Mouse (Mus musculus) lung, embryonic 14.5 days (tissue): ENCODE measurements around the gene Rpl29. TPM values are rescaled to one million over a fixed set of nuclear protein-coding genes. Genes with fewer than 3 reads are reported as not detected.

ENCODE experiments used
- ATAC-seq: fragments of 200-750 bp; cut with Nextera tagmentation; 2 replicates; pipeline ENCODE4 v1.8.0; 2017; ENCODE audit warnings: mild to moderate bottlenecking, moderate TSS enrichment, moderate library complexity; ENCODE audit not compliant: insufficient read depth
- DNase-seq: peaks from one replicate; pipeline ENCODE4 v3.0.0-alpha.2; 2015
- H3K27ac ChIP-seq: fragments of 300-500 bp; sonication (generic); 2 replicates; pipeline ENCODE4 v1.5.1; 2014; ENCODE audit warnings: low read depth, mild to moderate bottlenecking, moderate library complexity
- H3K27me3 ChIP-seq: fragments of 300-500 bp; sonication (generic); 2 replicates; pipeline ENCODE4 v1.6.1; 2014; ENCODE audit warnings: low read length, control low read depth; ENCODE audit not compliant: insufficient read depth
- H3K36me3 ChIP-seq: fragments of 300-500 bp; sonication (generic); 2 replicates; pipeline ENCODE4 v1.6.1; 2014; ENCODE audit warnings: control low read depth; ENCODE audit not compliant: insufficient read depth
- H3K4me1 ChIP-seq: fragments of 300-500 bp; sonication (generic); 2 replicates; pipeline ENCODE4 v1.6.1; 2014; ENCODE audit warnings: antibody characterized with exemption, control low read depth; ENCODE audit not compliant: insufficient read depth
- H3K4me2 ChIP-seq: fragments of 300-500 bp; sonication (generic); 2 replicates; pipeline ENCODE4 v1.6.1; 2014; ENCODE audit warnings: mild to moderate bottlenecking
- H3K4me3 ChIP-seq: fragments of 300-500 bp; sonication (generic); 2 replicates; pipeline ENCODE4 v1.5.1; 2014; ENCODE audit warnings: low read depth, low read length
- H3K9ac ChIP-seq: fragments of 300-500 bp; sonication (generic); 2 replicates; pipeline ENCODE4 v1.6.1; 2014
- H3K9me3 ChIP-seq: fragments of 300-500 bp; sonication (generic); 2 replicates; pipeline ENCODE4 v1.6.1; 2016; ENCODE audit warnings: low read depth, low read length, control low read depth
- CTCF ChIP-seq: IDR thresholded peaks from 2 replicates; pipeline ENCODE4 v1.5.1; 2016; ENCODE audit warnings: antibody characterized with exemption, low read depth
- WGBS: fragments of 180-500 bp; shearing (Covaris S2); extraction: QIAGEN DNeasy Blood & Tissue Kit; methylation state at CpG from one replicate; pipeline ENCODE4 v1.1.7; 2014; 5-methylcytosine and 5-hydroxymethylcytosine counted together
- polyA plus RNA-seq: library from polyadenylated mRNA; unstranded; fragments of >200 nt; fragmentation: Nextera tagmentation; extraction: Ambion mirVana; gene quantifications from 2 replicates; pipeline ENCODE4 v1.2.1, GENCODE M21; 2014

The Rpl29 gene
- polyA plus RNA-seq, 1 experiment from 2014 or later, result 1,268 TPM

DNA sequence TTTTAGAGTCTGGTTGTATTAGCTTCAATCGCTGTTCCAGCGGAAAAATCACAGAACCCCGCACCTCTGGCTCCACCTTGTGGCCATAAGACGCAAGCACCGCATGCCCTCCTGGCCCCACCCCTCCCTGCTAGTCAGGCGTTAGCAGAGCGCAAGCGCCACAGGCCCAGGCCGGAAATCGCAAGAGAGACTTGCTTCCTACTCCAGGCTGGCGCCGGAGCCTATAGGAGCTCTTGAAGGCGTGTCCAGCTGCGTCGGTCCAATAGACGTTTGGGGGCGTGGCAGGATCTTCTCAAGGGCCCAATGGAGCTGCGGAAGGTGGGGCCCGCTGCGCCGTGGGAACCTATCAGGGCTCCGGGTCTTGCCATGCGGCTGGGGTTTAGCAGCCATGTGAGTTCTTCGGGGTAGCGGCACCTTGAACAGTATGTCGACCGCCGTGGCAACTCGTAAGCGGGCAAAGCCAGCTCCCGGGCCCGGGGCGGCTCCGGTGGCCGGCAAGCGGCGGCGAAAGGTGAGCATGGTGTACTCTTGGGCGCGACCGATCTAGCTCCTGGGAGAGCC lies 47.8 kb downstream of the Rpl29 start, which contains the start of gene Parp3:
TSS of gene Parp3 (minus strand) at position 26 of the 561 bp plus-strand sequence.
- H3K9ac ChIP-seq, result peak within 1 kb of the TSS; percentile 63
- TF ChIP-seq CTCF, result peak; percentile 98
- under 1% methylated on average over 41 of the region's 41 CpGs for WGBS
- H3K4me3 ChIP-seq, result peak within 1 kb of the TSS; percentile 60
- H3K4me2 ChIP-seq, result peak within 1 kb of the TSS; percentile 91
- H3K27me3 ChIP-seq, result no peaks in the 10 kb centered on the region
- DNase-seq (peak; percentile 100), ATAC-seq (peak; percentile 97)
- H3K27ac ChIP-seq, result peak within 1 kb of the TSS; percentile 71; the same call in 1 of the 2 replicates
- no peaks in the 10 kb centered on the region for H3K9me3 ChIP-seq
- H3K36me3 ChIP-seq, result peaks cover 14% of the 10 kb centered on the region
- H3K4me1 ChIP-seq, result peaks cover 15% of the 10 kb centered on the region

DNA sequence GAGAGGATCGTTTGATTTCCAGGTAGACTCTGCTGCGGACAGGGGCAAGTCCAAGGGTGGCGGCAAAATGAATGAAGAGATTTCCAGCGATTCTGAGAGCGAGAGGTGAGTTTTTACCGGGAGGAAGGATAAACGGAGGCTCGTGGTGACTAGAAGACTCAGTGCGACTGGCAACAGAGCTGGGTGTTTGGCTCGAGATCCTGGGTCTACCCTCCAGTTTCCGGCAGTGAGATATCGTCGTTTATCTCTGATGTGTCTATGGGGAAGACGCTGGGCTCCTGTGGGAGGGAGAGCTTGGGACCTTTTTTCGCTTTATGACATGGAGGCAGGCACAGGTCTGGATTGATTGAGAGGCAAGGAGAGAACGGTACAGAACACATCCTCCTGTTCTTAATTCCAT lies 48.4 kb downstream of the Rpl29 start:
- Histone ChIP-seq H3K4me3 (peak overlapping the region; percentile 60), H3K27me3 (no peaks in the 10 kb centered on the region), H3K36me3 (peaks cover 17% of the 10 kb centered on the region), H3K9me3 (no peaks in the 10 kb centered on the region), H3K4me2 (peak overlapping the region; percentile 91), H3K4me1 (peaks cover 15% of the 10 kb centered on the region), H3K9ac (peak overlapping the region; percentile 63), H3K27ac (no peak overlapping the region)
- TF ChIP-seq CTCF, result no peak
- ATAC-seq, result no peak
- DNase-seq, result no peak
- WGBS, result 2% methylated on average over 16 of the region's 16 CpGs

DNA sequence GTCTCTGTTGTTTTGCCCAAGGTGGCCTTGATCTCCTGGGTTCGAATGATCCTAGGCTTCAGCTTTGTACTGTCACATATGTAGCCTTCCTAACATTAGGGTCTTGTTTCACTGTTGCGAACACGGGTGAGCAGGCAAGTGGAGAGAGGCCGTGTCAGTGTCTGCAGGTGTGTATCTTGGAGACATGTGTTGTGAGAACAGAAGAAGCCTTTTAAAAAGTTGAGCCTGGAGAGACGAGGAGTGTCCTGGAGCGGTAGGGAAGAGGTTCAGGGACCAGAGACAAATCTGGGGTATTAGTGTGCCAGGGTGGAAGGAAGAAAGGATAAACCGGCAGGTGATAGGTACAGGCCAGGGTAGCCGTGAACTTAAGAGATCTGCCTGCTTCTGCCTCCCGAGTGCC lies 48.8 kb downstream of the Rpl29 start:
- no peak for DNase-seq
- H3K9ac ChIP-seq, result peak overlapping the region; percentile 63; the same call in 1 of the 2 replicates
- H3K27me3 ChIP-seq, result no peaks in the 10 kb centered on the region
- H3K9me3 ChIP-seq, result no peaks in the 10 kb centered on the region
- ATAC-seq, result no peak
- H3K4me1 ChIP-seq, result peaks cover 15% of the 10 kb centered on the region
- peak overlapping the region; percentile 60 for H3K4me3 ChIP-seq
- peaks cover 21% of the 10 kb centered on the region for H3K36me3 ChIP-seq
- TF ChIP-seq CTCF, result no peak
- peak overlapping the region; percentile 91 for H3K4me2 ChIP-seq
- WGBS, result 76% methylated on average over 9 of the region's 9 CpGs
- no peak overlapping the region for H3K27ac ChIP-seq

DNA sequence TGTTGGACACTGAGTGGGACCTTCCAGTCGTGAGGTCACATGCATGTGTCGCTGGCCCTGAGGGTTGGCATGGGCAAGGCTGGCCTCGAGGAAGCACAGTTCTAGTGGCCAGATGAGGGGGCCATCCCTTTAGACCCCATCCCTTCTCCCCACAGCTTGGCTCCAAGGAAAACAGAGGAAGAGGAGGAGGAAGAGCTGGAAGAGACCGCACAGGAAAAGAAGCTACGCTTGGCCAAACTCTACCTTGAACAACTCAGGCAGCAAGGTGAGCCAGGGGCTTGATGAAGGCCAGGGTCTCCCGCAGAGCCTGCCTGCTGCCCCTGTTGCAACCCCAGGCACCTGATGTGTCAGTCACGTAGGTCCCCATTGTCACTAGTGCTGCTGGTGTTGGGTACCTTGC lies 51.3 kb downstream of the Rpl29 start:
- Histone ChIP-seq H3K9me3 (no peaks in the 10 kb centered on the region), H3K4me2 (no peak overlapping the region), H3K27me3 (no peaks in the 10 kb centered on the region), H3K4me3 (no peak overlapping the region), H3K36me3 (peaks cover 46% of the 10 kb centered on the region), H3K9ac (no peak overlapping the region), H3K27ac (no peak overlapping the region), H3K4me1 (0 out of 2 replicates have a peak, but pooled peaks cover 9% of the 10 kb centered on the region)
- DNase-seq, result no peak
- no peak for ATAC-seq
- 92% methylated on average over 7 of the region's 7 CpGs for WGBS
- no peak for TF ChIP-seq CTCF

DNA sequence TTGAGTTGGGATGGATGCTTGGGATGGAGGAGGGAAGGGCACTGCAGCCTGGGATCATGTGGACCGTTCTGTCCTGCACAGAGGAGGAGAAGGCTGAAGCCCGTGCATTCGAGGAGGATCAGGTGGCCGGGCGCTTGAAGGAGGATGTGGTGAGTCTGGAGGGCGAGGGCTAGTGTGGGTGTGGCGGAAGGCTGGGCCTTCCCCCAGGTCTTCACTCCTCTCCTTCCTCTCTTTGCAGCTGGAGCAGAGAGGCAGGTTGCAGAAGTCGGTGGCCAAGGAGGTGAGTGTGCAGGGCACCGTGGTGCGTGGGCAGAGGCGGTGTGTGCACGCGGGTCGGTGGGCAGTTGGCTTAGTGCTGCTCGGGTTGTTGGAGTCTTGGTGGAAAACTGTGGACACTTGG lies 51.8 kb downstream of the Rpl29 start:
- Histone ChIP-seq H3K36me3 (peaks cover 51% of the 10 kb centered on the region), H3K9ac (no peak overlapping the region), H3K9me3 (no peaks in the 10 kb centered on the region), H3K27ac (no peak overlapping the region), H3K4me2 (no peak overlapping the region), H3K4me1 (0 out of 2 replicates have a peak, but pooled peaks cover 7% of the 10 kb centered on the region), H3K4me3 (no peak overlapping the region), H3K27me3 (no peaks in the 10 kb centered on the region)
- 96% methylated on average over 15 of the region's 15 CpGs for whole genome bisulfite sequencing
- DNase-seq (no peak), ATAC-seq (no peak)
- TF ChIP-seq CTCF, result no peak

Other genes starting within 250 kb of the Rpl29 start
- gene Ppm1m, start 229.7 kb upstream of the Rpl29 start, polyA plus RNA-seq, result 49.2 and 55.0 TPM in 2 replicates
- gene Twf2, start 226.3 kb upstream of the Rpl29 start, polyA plus RNA-seq, result 77.0 and 78.1 TPM in 2 replicates
- 0.08 and 0.09 TPM in 2 replicates for gene Tlr9, start 206.9 kb upstream of the Rpl29 start, polyA plus RNA-seq
- gene Alas1, start 180.8 kb upstream of the Rpl29 start, polyA plus RNA-seq, result 104 and 110 TPM in 2 replicates
- 27.1 and 29.5 TPM in 2 replicates for gene Poc1a, start 148.4 kb upstream of the Rpl29 start, polyA plus RNA-seq
- gene Dusp7, start 60.8 kb upstream of the Rpl29 start, polyA plus RNA-seq, result 23.9 and 27.3 TPM in 2 replicates
- gene Acy1, start 8.9 kb downstream of the Rpl29 start, polyA plus RNA-seq, result 33.2 and 34.9 TPM in 2 replicates
- 10.0 and 11.0 TPM in 2 replicates for gene Abhd14b, start 18.0 kb downstream of the Rpl29 start, polyA plus RNA-seq
- 46.0 and 48.4 TPM in 2 replicates for gene Abhd14a, start 18.2 kb downstream of the Rpl29 start, polyA plus RNA-seq
- 95.9 and 109 TPM in 2 replicates for gene Pcbp4, start 23.8 kb downstream of the Rpl29 start, polyA plus RNA-seq
- gene Gpr62, start 36.5 kb downstream of the Rpl29 start, polyA plus RNA-seq, result 0.26 and 0.34 TPM in 2 replicates
- gene Rrp9, start 46.5 kb downstream of the Rpl29 start, polyA plus RNA-seq, result 45.2 and 52.7 TPM in 2 replicates
- 1.6 and 2.4 TPM in 2 replicates for gene Parp3, start 47.5 kb downstream of the Rpl29 start, polyA plus RNA-seq
- not detected in 2 replicates for gene Iqcf1, start 70.5 kb downstream of the Rpl29 start, polyA plus RNA-seq
- not detected in 2 replicates for gene Iqcf5, start 85.1 kb downstream of the Rpl29 start, polyA plus RNA-seq
- gene Iqcf3, start 132.2 kb downstream of the Rpl29 start, polyA plus RNA-seq, result not detected in 2 replicates
- not detected in 2 replicates for gene Iqcf4, start 141.5 kb downstream of the Rpl29 start, polyA plus RNA-seq
- gene Iqcf6, start 197.1 kb downstream of the Rpl29 start, polyA plus RNA-seq, result not detected in 2 replicates
- gene Grm2, start 226.6 kb downstream of the Rpl29 start, polyA plus RNA-seq, result not detected in 2 replicates